Mouse (Mus musculus): ENCODE measurements around the gene Efcab8. TPM values are rescaled to one million over a fixed set of nuclear protein-coding genes. Genes with fewer than 3 reads are reported as not detected.

The Efcab8 gene
- polyA plus RNA-seq, 1 experiment from 2014 or later: not detected

- no peak overlapping the region for H3K4me2 ChIP-seq
- H3K4me1 ChIP-seq (replicated peaks): peaks cover 6% of the 10 kb centered on the region; the same call in 1 of the 2 replicates
- no peaks in the 10 kb centered on the region for H3K36me3 ChIP-seq
- no peak overlapping the region for H3K9ac ChIP-seq
- no peak overlapping the region for H3K4me3 ChIP-seq
- ATAC-seq (ENCODE audit: low FRiP score): no peak
- WGBS: 80% methylated on average over 8 of the region's 8 CpGs
- no peaks in the 10 kb centered on the region for H3K9me3 ChIP-seq
- no peak overlapping the region for H3K27ac ChIP-seq
- H3K27me3 ChIP-seq: no peaks in the 10 kb centered on the region
Observed at GRCm38 (mm10) chr2:153827171-153827830, 47.6 kb downstream of the Efcab8 start.

DNA sequence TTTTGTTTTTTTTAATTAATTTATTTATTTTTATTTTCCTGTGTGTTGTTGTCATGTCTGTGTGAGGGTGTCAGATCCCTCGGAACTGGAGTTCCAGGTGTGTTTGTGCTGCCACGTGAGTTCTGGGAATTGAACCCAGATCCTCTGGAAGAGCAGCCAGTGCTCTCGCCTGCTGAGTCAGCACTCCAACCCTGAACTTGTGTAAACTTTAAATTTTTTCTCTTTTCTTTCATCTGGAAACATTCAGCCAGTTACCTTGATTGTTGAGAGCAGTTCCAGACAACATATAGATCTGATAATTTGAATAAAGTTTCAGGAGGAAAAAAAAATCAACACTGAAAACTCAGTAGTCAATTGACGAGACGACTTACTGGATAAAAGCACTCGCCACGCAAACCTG lies 49.0 kb downstream of the Efcab8 start:
- Histone ChIP-seq H3K36me3 (no peaks in the 10 kb centered on the region), H3K9ac (no peak overlapping the region), H3K9me3 (no peaks in the 10 kb centered on the region), H3K4me2 (no peak overlapping the region), H3K4me3 (no peak overlapping the region), H3K27ac (no peak overlapping the region), H3K27me3 (no peaks in the 10 kb centered on the region), H3K4me1 (replicated peaks) (peaks cover 6% of the 10 kb centered on the region; the same call in 1 of the 2 replicates)
- 87% methylated on average over 7 of the region's 7 CpGs for WGBS
- ATAC-seq (ENCODE audit: low FRiP score): no peak

DNA sequence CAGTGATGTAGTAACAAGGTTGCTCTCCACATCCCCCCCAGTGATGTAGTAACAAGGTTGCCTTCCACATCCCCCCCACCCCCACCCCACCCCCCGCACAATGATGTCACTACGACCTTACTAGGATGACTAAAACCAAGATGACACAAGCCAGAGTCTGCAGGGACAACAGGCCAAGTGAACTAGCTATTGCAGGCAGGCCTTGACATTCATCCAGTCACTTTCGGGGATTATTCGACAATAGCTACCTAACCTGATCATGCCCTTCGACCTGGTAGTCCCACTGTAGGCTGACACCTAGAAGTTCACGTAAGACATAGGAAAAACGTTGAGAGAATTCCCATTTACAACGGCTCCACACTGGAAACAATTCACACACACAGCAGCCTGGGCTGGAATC lies 53.6 kb downstream of the Efcab8 start:
- no peak overlapping the region for H3K4me3 ChIP-seq
- 92% methylated on average over 8 of the region's 8 CpGs for whole genome bisulfite sequencing
- H3K4me1 ChIP-seq (replicated peaks): no peaks in the 10 kb centered on the region
- H3K27ac ChIP-seq: no peak overlapping the region
- H3K9me3 ChIP-seq: no peaks in the 10 kb centered on the region
- no peaks in the 10 kb centered on the region for H3K36me3 ChIP-seq
- H3K9ac ChIP-seq: no peak overlapping the region
- H3K4me2 ChIP-seq: no peak overlapping the region
- no peaks in the 10 kb centered on the region for H3K27me3 ChIP-seq
- ATAC-seq (ENCODE audit: low FRiP score): no peak

DNA sequence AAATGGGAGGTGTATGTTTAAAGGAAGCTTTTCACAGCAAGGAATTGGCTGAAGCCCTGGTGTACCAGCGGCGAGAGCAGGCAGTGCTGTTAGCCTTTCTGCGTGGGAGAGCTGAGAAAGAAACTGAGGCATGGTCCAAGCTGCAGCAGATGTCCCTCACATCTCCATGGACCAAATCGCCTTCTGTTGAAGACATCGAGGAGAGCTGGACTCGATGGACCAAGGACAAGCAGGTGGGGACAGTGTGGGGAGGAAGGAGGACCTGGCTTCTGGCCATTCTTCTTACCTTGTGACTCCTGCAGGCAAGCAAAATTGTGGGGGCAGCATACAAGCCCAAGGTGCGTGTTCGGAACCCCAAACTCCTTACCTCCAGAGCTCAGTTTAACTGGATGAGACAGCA lies 63.1 kb downstream of the Efcab8 start:
- no peak for ATAC-seq (ENCODE audit: low FRiP score)
- no peaks in the 10 kb centered on the region for H3K36me3 ChIP-seq
- no peak overlapping the region for H3K4me2 ChIP-seq
- no peaks in the 10 kb centered on the region for H3K4me1 ChIP-seq (replicated peaks)
- WGBS: 92% methylated on average over 8 of the region's 8 CpGs
- no peak overlapping the region for H3K4me3 ChIP-seq
- H3K27me3 ChIP-seq: no peaks in the 10 kb centered on the region
- H3K9me3 ChIP-seq: no peaks in the 10 kb centered on the region
- no peak overlapping the region for H3K27ac ChIP-seq
- H3K9ac ChIP-seq: no peak overlapping the region

GRCm38 (mm10) chr2:153848389-153848788 lies 68.7 kb downstream of the Efcab8 start:
- Histone ChIP-seq H3K9ac (no peak overlapping the region), H3K27me3 (no peaks in the 10 kb centered on the region), H3K4me3 (no peak overlapping the region), H3K4me1 (replicated peaks) (no peaks in the 10 kb centered on the region), H3K36me3 (no peaks in the 10 kb centered on the region), H3K27ac (no peak overlapping the region), H3K9me3 (no peaks in the 10 kb centered on the region), H3K4me2 (no peak overlapping the region)
- 79% methylated on average over 3 of the region's 3 CpGs for WGBS
- no peak for ATAC-seq (ENCODE audit: low FRiP score)

- H3K27ac ChIP-seq: no peak overlapping the region
- no peaks in the 10 kb centered on the region for H3K9me3 ChIP-seq
- H3K4me1 ChIP-seq (replicated peaks): no peaks in the 10 kb centered on the region
- ATAC-seq (ENCODE audit: low FRiP score): no peak
- no peak overlapping the region for H3K4me2 ChIP-seq
- H3K36me3 ChIP-seq: no peaks in the 10 kb centered on the region
- H3K27me3 ChIP-seq: no peaks in the 10 kb centered on the region
- WGBS: 83% methylated on average over 6 of the region's 6 CpGs
- no peak overlapping the region for H3K4me3 ChIP-seq
- no peak overlapping the region for H3K9ac ChIP-seq
Observed at GRCm38 (mm10) chr2:153850351-153851029, 70.8 kb downstream of the Efcab8 start.

DNA sequence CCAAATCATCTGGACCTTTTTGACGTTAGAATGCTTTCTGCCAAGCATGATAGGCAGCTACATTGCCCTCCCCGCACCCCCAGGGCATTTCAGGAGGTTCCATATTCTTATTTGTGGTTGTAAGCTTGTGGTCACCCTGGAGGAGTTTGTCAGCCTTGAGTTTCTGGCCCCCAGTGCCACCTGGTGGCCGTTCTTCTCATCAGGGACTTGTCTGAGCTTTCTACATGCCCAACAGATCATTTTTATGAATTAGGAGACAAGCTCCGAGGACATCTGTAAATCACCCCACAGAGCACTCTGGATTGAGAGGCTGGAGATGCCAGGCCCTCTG lies 71.3 kb downstream of the Efcab8 start:
- Histone ChIP-seq H3K4me3 (no peak overlapping the region), H3K27ac (no peak overlapping the region), H3K4me1 (replicated peaks) (no peaks in the 10 kb centered on the region), H3K4me2 (no peak overlapping the region), H3K9ac (no peak overlapping the region), H3K36me3 (no peaks in the 10 kb centered on the region), H3K9me3 (no peaks in the 10 kb centered on the region), H3K27me3 (no peaks in the 10 kb centered on the region)
- 58% methylated on average over 4 of the region's 4 CpGs for WGBS
- no peak for ATAC-seq (ENCODE audit: low FRiP score)

DNA sequence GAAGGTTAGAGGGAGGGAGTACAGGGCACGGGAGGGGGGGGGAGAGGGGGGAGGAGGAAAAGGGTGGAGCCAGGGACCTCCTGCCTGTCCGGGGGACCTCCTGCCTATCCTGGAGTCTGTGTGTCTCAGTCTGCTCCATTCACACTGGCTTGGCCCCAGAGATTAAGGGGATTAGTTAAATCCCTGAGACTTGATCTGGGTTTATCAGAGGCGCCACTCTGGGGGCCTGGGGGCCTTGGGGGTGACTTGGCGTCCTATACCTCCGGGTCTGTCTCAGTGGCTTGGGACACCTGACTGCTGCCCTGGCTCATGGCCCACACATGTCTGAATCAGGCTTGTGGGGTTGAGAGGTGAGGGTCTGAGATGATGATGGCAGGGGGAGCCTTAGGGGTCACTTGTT lies 73.8 kb downstream of the Efcab8 start:
- no peak for ATAC-seq (ENCODE audit: low FRiP score)
- no peaks in the 10 kb centered on the region for H3K36me3 ChIP-seq
- no peaks in the 10 kb centered on the region for H3K4me1 ChIP-seq (replicated peaks)
- WGBS: 33% methylated on average over 5 of the region's 5 CpGs
- H3K27me3 ChIP-seq: no peaks in the 10 kb centered on the region
- H3K4me2 ChIP-seq: no peak overlapping the region
- H3K9me3 ChIP-seq: no peaks in the 10 kb centered on the region
- no peak overlapping the region for H3K9ac ChIP-seq
- H3K4me3 ChIP-seq: no peak overlapping the region
- H3K27ac ChIP-seq: no peak overlapping the region

- H3K9me3 ChIP-seq: no peaks in the 10 kb centered on the region
- no peak overlapping the region for H3K4me2 ChIP-seq
- H3K4me1 ChIP-seq (replicated peaks): no peaks in the 10 kb centered on the region
- 82% methylated on average over 2 of the region's 2 CpGs for WGBS
- H3K9ac ChIP-seq: no peak overlapping the region
- H3K36me3 ChIP-seq: no peaks in the 10 kb centered on the region
- no peak overlapping the region for H3K4me3 ChIP-seq
- H3K27ac ChIP-seq: no peak overlapping the region
- no peak for ATAC-seq (ENCODE audit: low FRiP score)
- H3K27me3 ChIP-seq: no peaks in the 10 kb centered on the region
Observed at GRCm38 (mm10) chr2:153859581-153859980, 79.8 kb downstream of the Efcab8 start.

- H3K27me3 ChIP-seq: no peaks in the 10 kb centered on the region
- no peak overlapping the region for H3K27ac ChIP-seq
- H3K4me1 ChIP-seq (replicated peaks): no peaks in the 10 kb centered on the region
- no peak overlapping the region for H3K9ac ChIP-seq
- H3K36me3 ChIP-seq: no peaks in the 10 kb centered on the region
- no peak for ATAC-seq (ENCODE audit: low FRiP score)
- WGBS: 92% methylated on average over 11 of the region's 11 CpGs
- no peak overlapping the region for H3K4me2 ChIP-seq
- no peak overlapping the region for H3K4me3 ChIP-seq
- no peaks in the 10 kb centered on the region for H3K9me3 ChIP-seq
Observed at GRCm38 (mm10) chr2:153860315-153860714, 80.6 kb downstream of the Efcab8 start.

DNA sequence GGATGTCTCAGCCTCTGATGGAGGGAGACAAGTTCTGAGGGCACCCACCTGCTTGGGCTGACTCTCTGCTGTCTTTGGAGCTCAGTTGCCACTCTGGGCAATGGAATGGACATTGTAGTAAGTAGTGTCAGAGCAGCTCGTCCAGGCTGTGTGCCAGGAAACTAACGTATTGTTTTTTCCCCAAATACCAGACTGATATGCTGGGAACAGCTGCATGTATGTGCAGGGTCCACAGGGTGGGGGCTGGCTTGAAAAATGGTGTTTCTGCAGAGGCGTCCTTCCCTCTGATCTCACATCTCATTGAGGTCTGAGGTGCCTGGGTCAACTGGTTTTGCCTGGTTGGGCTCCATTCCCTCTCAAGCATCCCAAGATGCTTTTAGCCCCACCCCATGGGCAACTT lies 81.0 kb downstream of the Efcab8 start:
- Histone ChIP-seq H3K36me3 (no peaks in the 10 kb centered on the region), H3K4me1 (replicated peaks) (no peaks in the 10 kb centered on the region), H3K27ac (no peak overlapping the region), H3K9me3 (no peaks in the 10 kb centered on the region), H3K27me3 (no peaks in the 10 kb centered on the region), H3K4me3 (no peak overlapping the region), H3K4me2 (no peak overlapping the region), H3K9ac (no peak overlapping the region)
- no peak for ATAC-seq (ENCODE audit: low FRiP score)
- 76% methylated on average over 3 of the region's 3 CpGs for WGBS

- ATAC-seq (ENCODE audit: low FRiP score): no peak
- whole genome bisulfite sequencing: 80% methylated on average over 3 of the region's 3 CpGs
- Histone ChIP-seq H3K27ac (no peak overlapping the region), H3K4me1 (replicated peaks) (no peaks in the 10 kb centered on the region), H3K9ac (no peak overlapping the region), H3K9me3 (no peaks in the 10 kb centered on the region), H3K36me3 (no peaks in the 10 kb centered on the region), H3K4me2 (no peak overlapping the region), H3K4me3 (no peak overlapping the region), H3K27me3 (no peaks in the 10 kb centered on the region)
Observed at GRCm38 (mm10) chr2:153861960-153862359, 82.2 kb downstream of the Efcab8 start.

DNA sequence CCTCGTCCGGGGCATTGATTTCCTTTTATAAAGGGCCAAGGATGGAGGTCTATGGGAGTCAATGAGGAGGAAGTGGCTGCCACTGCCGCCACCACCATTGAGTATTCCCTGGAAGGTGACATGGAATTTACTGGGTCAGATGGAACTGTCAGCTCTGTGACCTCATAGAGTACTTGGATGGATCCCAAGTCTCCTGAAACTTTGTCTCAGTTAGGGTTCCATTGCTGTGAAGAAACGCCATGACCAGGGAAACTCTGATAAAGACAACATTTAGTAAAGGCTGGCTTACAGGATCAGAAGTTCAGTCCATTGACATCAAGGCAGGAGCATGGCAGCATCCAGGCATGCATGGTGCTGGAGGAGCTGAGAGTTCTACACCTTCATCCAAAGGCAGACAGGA lies 91.3 kb downstream of the Efcab8 start, which contains the start of gene Sun5:
Gene Sun5, minus strand, starts transcription at position 101 of the 400 bp plus-strand sequence.
- 88% methylated on average over 4 of the region's 4 CpGs for WGBS
- no peak for ATAC-seq (ENCODE audit: low FRiP score)
- Histone ChIP-seq H3K4me3 (no peak within 1 kb of the TSS), H3K4me2 (no peak within 1 kb of the TSS), H3K9me3 (no peaks in the 10 kb centered on the region), H3K9ac (no peak within 1 kb of the TSS), H3K27ac (no peak within 1 kb of the TSS), H3K36me3 (no peaks in the 10 kb centered on the region), H3K4me1 (replicated peaks) (0 out of 2 replicates have a peak, but pooled peaks cover 3% of the 10 kb centered on the region), H3K27me3 (no peaks in the 10 kb centered on the region)

Measured in hindbrain, embryonic 13.5 days (tissue).